Mouse (Mus musculus) bone marrow macrophage, adult 2 months (primary cell): ENCODE results near the gene Prkca.

Experiments
- CTCF ChIP-seq: IDR thresholded peaks from 2 replicates; pipeline ENCODE4 v1.5.1; 2012; ENCODE audit warnings: low read depth, mild to moderate bottlenecking, low read length, moderate library complexity
- POLR2A ChIP-seq: IDR thresholded peaks from 2 replicates; pipeline ENCODE4 v1.6.1; 2012; ENCODE audit warnings: mild to moderate bottlenecking, low read depth, low read length, borderline replicate concordance

- TF ChIP-seq CTCF, result no peak
- no peak for TF ChIP-seq POLR2A
Observed at GRCm38 (mm10) chr11:108311912-108312311, 31.8 kb downstream of the Prkca start.
